21 mouse cellular contexts compared by ENCODE assay signal in genomic region chr1:190034091-190034490, GRCm38 (mm10).
A peak's percentile ranks its signal among the peaks of the same experiment; 100 is the strongest.
DNase-seq lines count a peak whose midpoint lies in the region; ATAC-seq and TF ChIP-seq lines count a peak whose summit lies in the region.
"Had no signal": no experiment of that assay in that cellular context is flagged by ENCODE, and none has a peak within 500 bp of the region (broad histone marks: within the 10 kb centered on the region; RNA-seq: fewer than 3 reads in every experiment).

No protein-coding gene starts in this region.

- H3K27me3 ChIP-seq in midbrain, embryonic 13.5 days, result no peaks in the 10 kb centered on the region
- no peaks in the 10 kb centered on the region for H3K27me3 ChIP-seq in midbrain, postnatal 0 days (ENCODE audit: insufficient read depth, low read length)
- no peaks in the 10 kb centered on the region for H3K27me3 ChIP-seq in neural tube, embryonic 14.5 days (ENCODE audit: control insufficient read depth, insufficient read depth, low read length)
- H3K27me3 ChIP-seq: embryonic facial prominence, embryonic 15.5 days; heart, embryonic 15.5 days had no signal

- no peak overlapping the region for H3K4me3 ChIP-seq in midbrain, embryonic 13.5 days (replicated peaks)
- no peak overlapping the region for H3K4me3 ChIP-seq in midbrain, postnatal 0 days (ENCODE audit: low read depth, low read length)
- no peak overlapping the region for H3K4me3 ChIP-seq in neural tube, embryonic 14.5 days (ENCODE audit: low read depth, low read length)
- H3K4me3 ChIP-seq: embryonic facial prominence, embryonic 15.5 days; erythroblast, embryonic 14.5 days; forebrain, embryonic 10.5 days; heart, embryonic 15.5 days had no signal

- no peaks in the 10 kb centered on the region for H3K36me3 ChIP-seq in midbrain, embryonic 13.5 days
- no peaks in the 10 kb centered on the region for H3K36me3 ChIP-seq in midbrain, postnatal 0 days (ENCODE audit: insufficient read depth, low read length)
- H3K36me3 ChIP-seq in neural tube, embryonic 14.5 days (ENCODE audit: control insufficient read depth, insufficient read depth, low read length), result no peaks in the 10 kb centered on the region
- H3K36me3 ChIP-seq: embryonic facial prominence, embryonic 15.5 days; forebrain, embryonic 10.5 days; heart, embryonic 15.5 days had no signal

- no peaks in the 10 kb centered on the region for H3K9me3 ChIP-seq in midbrain, embryonic 13.5 days
- H3K9me3 ChIP-seq in midbrain, postnatal 0 days (ENCODE audit: low read length), result no peaks in the 10 kb centered on the region
- H3K9me3 ChIP-seq in neural tube, embryonic 14.5 days (ENCODE audit: control insufficient read depth, low read length), result no peaks in the 10 kb centered on the region
- H3K9me3 ChIP-seq: embryonic facial prominence, embryonic 15.5 days; forebrain, embryonic 10.5 days; heart, embryonic 15.5 days had no signal

- H3K4me2 ChIP-seq in midbrain, embryonic 13.5 days (replicated peaks), result no peak overlapping the region
- H3K4me2 ChIP-seq in midbrain, postnatal 0 days (ENCODE audit: low read depth, low read length, poor library complexity, severe bottlenecking), result no peak overlapping the region; the same call in 1 of the 2 replicates
- no peak overlapping the region for H3K4me2 ChIP-seq in neural tube, embryonic 14.5 days (ENCODE audit: low read depth, low read length)
- H3K4me2 ChIP-seq: embryonic facial prominence, embryonic 15.5 days; heart, embryonic 15.5 days had no signal

- WGBS in midbrain, embryonic 13.5 days, result 37% methylated on average over 5 of the region's 5 CpGs
- 17% methylated on average over 5 of the region's 5 CpGs for WGBS in midbrain, postnatal 0 days
- WGBS in neural tube, embryonic 14.5 days, result 26% methylated on average over 5 of the region's 5 CpGs

- H3K4me1 ChIP-seq in midbrain, embryonic 13.5 days (replicated peaks), result no peaks in the 10 kb centered on the region; the same call in none of the 2 replicates
- no peaks in the 10 kb centered on the region for H3K4me1 ChIP-seq in midbrain, postnatal 0 days (ENCODE audit: insufficient read depth, low read length)
- H3K4me1 ChIP-seq in neural tube, embryonic 14.5 days (ENCODE audit: control insufficient read depth, insufficient read depth, low read length), result no peaks in the 10 kb centered on the region; the same call in 1 of the 2 replicates
- H3K4me1 ChIP-seq: embryonic facial prominence, embryonic 15.5 days had no signal

- DNase-seq in midbrain, postnatal 0 days (ENCODE audit: low spot score), result no peak
- no peak for DNase-seq in neural tube, embryonic 10.5 days (ENCODE audit: extremely low spot score, low spot score)
- peak; percentile 25 for DNase-seq in retina, embryonic 14.5 days (ENCODE audit: low spot score)
- no peak for DNase-seq in right cerebral cortex, postnatal 14 days
- DNase-seq: adrenal gland, adult 8-10 months; adrenal gland, postnatal 36 days; cerebellum, adult 11 months; cerebellum, adult 8-10 months; cerebellum, postnatal 14 days; embryo, embryonic 11 days; gastrocnemius, postnatal 36 days; heart, adult 11 months; heart, postnatal 14 days had no signal

- H3K27ac ChIP-seq in midbrain, embryonic 13.5 days, result 0 out of 2 replicates have a peak overlapping the region, but pooled peaks have one; percentile 19
- no peak overlapping the region for H3K27ac ChIP-seq in midbrain, postnatal 0 days (ENCODE audit: low read depth, low read length)
- H3K27ac ChIP-seq in neural tube, embryonic 14.5 days (ENCODE audit: low read depth, low read length), result no peak overlapping the region
- H3K27ac ChIP-seq: embryonic facial prominence, embryonic 15.5 days; forebrain, embryonic 10.5 days; heart, embryonic 15.5 days had no signal

- TF ChIP-seq CTCF in midbrain, postnatal 0 days (IDR thresholded peaks at IDR 0.05), result no peak

- no peak overlapping the region for H3K9ac ChIP-seq in midbrain, embryonic 13.5 days (replicated peaks)
- H3K9ac ChIP-seq in midbrain, postnatal 0 days (replicated peaks; ENCODE audit: low read length, poor library complexity, severe bottlenecking), result no peak overlapping the region
- 0 out of 2 replicates have a peak overlapping the region, but pooled peaks have one; percentile 32 for H3K9ac ChIP-seq in neural tube, embryonic 14.5 days (replicated peaks; ENCODE audit: low read depth, low read length)
- H3K9ac ChIP-seq: embryonic facial prominence, embryonic 15.5 days; heart, embryonic 15.5 days had no signal

- no peak for ATAC-seq in midbrain, embryonic 13.5 days
- ATAC-seq in midbrain, postnatal 0 days (ENCODE audit: low FRiP score), result no peak
- no peak for ATAC-seq in neural tube, embryonic 14.5 days (ENCODE audit: low read depth)
- ATAC-seq: forebrain, embryonic 14.5 days; hindbrain, embryonic 16.5 days had no signal
